In genomic region chr5:132074724-132075374, GRCm38 (mm10) we compare ENCODE assay signal across 8 mouse cellular contexts.
DNase-seq lines count a peak whose midpoint lies in the region; ATAC-seq lines count a peak whose summit lies in the region.

No protein-coding gene starts in this region.

- no peaks in the 10 kb centered on the region for H3K9me3 ChIP-seq in kidney, embryonic 15.5 days (replicated peaks)
- peaks cover 3% of the 10 kb centered on the region; the same call in 1 of the 2 replicates for H3K9me3 ChIP-seq in limb, embryonic 12.5 days
- H3K9me3 ChIP-seq in neural tube, embryonic 15.5 days (replicated peaks) = no peaks in the 10 kb centered on the region

- WGBS in kidney, embryonic 15.5 days = 13% methylated on average over 19 of the region's 19 CpGs
- 10% methylated on average over 19 of the region's 19 CpGs for WGBS in limb, embryonic 12.5 days
- 6% methylated on average over 19 of the region's 19 CpGs for WGBS in neural tube, embryonic 15.5 days

- H3K4me3 ChIP-seq in kidney, embryonic 15.5 days (replicated peaks) = peak overlapping the region; percentile 15
- peak overlapping the region; percentile 5; the same call in 1 of the 2 replicates for H3K4me3 ChIP-seq in limb, embryonic 12.5 days (replicated peaks)
- H3K4me3 ChIP-seq in neural tube, embryonic 15.5 days (replicated peaks) = peak overlapping the region; percentile 16

- H3K36me3 ChIP-seq in kidney, embryonic 15.5 days = no peaks in the 10 kb centered on the region
- no peaks in the 10 kb centered on the region for H3K36me3 ChIP-seq in limb, embryonic 12.5 days
- no peaks in the 10 kb centered on the region for H3K36me3 ChIP-seq in neural tube, embryonic 15.5 days

- H3K27ac ChIP-seq in kidney, embryonic 15.5 days = peak overlapping the region; percentile 76
- H3K27ac ChIP-seq in limb, embryonic 12.5 days = peak overlapping the region; percentile 57; the same call in 1 of the 2 replicates
- H3K27ac ChIP-seq in neural tube, embryonic 15.5 days (replicated peaks) = peak overlapping the region; percentile 74

- peak overlapping the region; percentile 49 for H3K4me2 ChIP-seq in kidney, embryonic 15.5 days
- peak overlapping the region; percentile 46 for H3K4me2 ChIP-seq in limb, embryonic 12.5 days
- H3K4me2 ChIP-seq in neural tube, embryonic 15.5 days = peak overlapping the region; percentile 48

- peak; percentile 15 to 40 for DNase-seq in adrenal gland, adult (ENCODE audit: inconsistent age in 2 of 2, low spot score in 1 of 2)
- no peak for DNase-seq in adrenal gland, postnatal 4 days (ENCODE audit: low spot score in 2 of 2)
- DNase-seq in fibroblast of lung, adult 2 months (ENCODE audit: low read depth) = peak; percentile 58
- DNase-seq in heart, adult 9 months (ENCODE audit: low spot score in 2 of 2) = peak; percentile 44 to 45
- no peak for DNase-seq in thymus, postnatal 25 days

- no peak overlapping the region for H3K9ac ChIP-seq in kidney, embryonic 15.5 days
- H3K9ac ChIP-seq in limb, embryonic 12.5 days (replicated peaks) = no peak overlapping the region
- H3K9ac ChIP-seq in neural tube, embryonic 15.5 days (replicated peaks) = 0 out of 2 replicates have a peak overlapping the region, but pooled peaks have one; percentile 20

- ATAC-seq in kidney, embryonic 15.5 days (replicated peaks; ENCODE audit: low FRiP score) = peak; percentile 65
- peak; percentile 41; the same call in 1 of the 2 replicates for ATAC-seq in limb, embryonic 12.5 days (ENCODE audit: insufficient number of reproducible peaks, insufficient read depth, low FRiP score, low TSS enrichment, low read depth)
- ATAC-seq in neural tube, embryonic 15.5 days (ENCODE audit: low FRiP score) = peak; percentile 87

- peaks cover 45% of the 10 kb centered on the region for H3K4me1 ChIP-seq in kidney, embryonic 15.5 days
- H3K4me1 ChIP-seq in limb, embryonic 12.5 days (replicated peaks) = peaks cover 53% of the 10 kb centered on the region
- H3K4me1 ChIP-seq in neural tube, embryonic 15.5 days = peaks cover 46% of the 10 kb centered on the region

- H3K27me3 ChIP-seq in kidney, embryonic 15.5 days = no peaks in the 10 kb centered on the region
- H3K27me3 ChIP-seq in limb, embryonic 12.5 days = peaks cover 18% of the 10 kb centered on the region
- H3K27me3 ChIP-seq in neural tube, embryonic 15.5 days (replicated peaks) = no peaks in the 10 kb centered on the region

Comparison
In these comparisons a context has a peak if more than half of its experiments do, and no peak if none do; other contexts are left out.
1. DNase-seq: peak in adrenal gland, adult (2 of 2), fibroblast of lung, adult 2 months (single experiment) and heart, adult 9 months (2 of 2); none in adrenal gland, postnatal 4 days (0 of 2) and thymus, postnatal 25 days (single experiment).
2. Peak in every context shown above with its lines, with median percentiles within 50 percentile points of each other: ATAC-seq, H3K27ac ChIP-seq, H3K4me2 ChIP-seq and H3K4me3 ChIP-seq.